Mouse (Mus musculus) adrenal gland, adult 18-20 months (tissue): ENCODE results near the gene Srpr. TPM values are rescaled to one million over a fixed set of nuclear protein-coding genes. Genes with fewer than 3 reads are reported as not detected.

Experiments
- DNase-seq, 2 experiments: peaks; one replicate each; pipeline ENCODE4 v3.0.0; 2021 to 2022; ENCODE audit warnings: low spot score in 2 of 2
- total RNA-seq, 2 experiments: library from RNA; stranded (reverse); gene quantifications; 1 replicate in 1 of 2; 2 replicates in 1 of 2; pipeline ENCODE4 v1.2.3; 2021

Gene Srpr
- total RNA-seq, 2 experiments from 2014 or later: 143 to 160 TPM

- DNase-seq: no peak
Observed at GRCm38 (mm10) chr9:35187351-35187903, 12.5 kb upstream of the Srpr start.

- peak in 1 of 2 experiments; percentile 41 for DNase-seq
Observed at GRCm38 (mm10) chr9:35188700-35189099, 11.3 kb upstream of the Srpr start.

- DNase-seq: no peak
Observed at GRCm38 (mm10) chr9:35192983-35193542, 6.9 kb upstream of the Srpr start.

GRCm38 (mm10) chr9:35194048-35194447 lies 5.9 kb upstream of the Srpr start:
- no peak for DNase-seq

- DNase-seq: no peak
Observed at GRCm38 (mm10) chr9:35197625-35198024, 2.4 kb upstream of the Srpr start.

GRCm38 (mm10) chr9:35198351-35198750 lies 1.6 kb upstream of the Srpr start:
- no peak for DNase-seq

GRCm38 (mm10) chr9:35198945-35199771 lies 817 bp upstream of the Srpr start:
- DNase-seq: no peak

GRCm38 (mm10) chr9:35200529-35201060 lies 620 bp downstream of the Srpr start:
- DNase-seq: no peak

- no peak for DNase-seq
Observed at GRCm38 (mm10) chr9:35203536-35203935, 3.6 kb downstream of the Srpr start.

- no peak for DNase-seq
Observed at GRCm38 (mm10) chr9:35204421-35204820, 4.4 kb downstream of the Srpr start.

GRCm38 (mm10) chr9:35210542-35211474 lies 10.8 kb downstream of the Srpr start, which contains the start of gene Foxred1:
Gene Foxred1, minus strand, starts transcription at chr9:35211055.
- peak; percentile 96 to 98 for DNase-seq

- no peak for DNase-seq
Observed at GRCm38 (mm10) chr9:35211573-35212511, 11.9 kb downstream of the Srpr start.

GRCm38 (mm10) chr9:35217963-35218362 lies 18.0 kb downstream of the Srpr start:
- DNase-seq: no peak

- no peak for DNase-seq
Observed at GRCm38 (mm10) chr9:35223466-35223865, 23.5 kb downstream of the Srpr start.

GRCm38 (mm10) chr9:35228671-35229070 lies 28.7 kb downstream of the Srpr start:
- no peak for DNase-seq

- no peak for DNase-seq
Observed at GRCm38 (mm10) chr9:35235996-35236395, 36.0 kb downstream of the Srpr start.

GRCm38 (mm10) chr9:35238371-35238770 lies 38.4 kb downstream of the Srpr start:
- DNase-seq: no peak

GRCm38 (mm10) chr9:35238915-35239571 lies 39.1 kb downstream of the Srpr start:
- no peak for DNase-seq

GRCm38 (mm10) chr9:35239734-35240133 lies 39.8 kb downstream of the Srpr start:
- no peak for DNase-seq
